Mouse (Mus musculus): Measurements from ENCODE around the gene U2af1. TPM values are rescaled to one million over a fixed set of nuclear protein-coding genes. Genes with fewer than 3 reads are reported as not detected.
"Not testable (repeated sequence)": the region's sequence is repeated elsewhere in the genome, so short reads cannot be mapped to it uniquely, and the experiment has no call there.

U2af1 gene
- polyA plus RNA-seq, 1 experiment from 2014 or later: 239 TPM

DNA sequence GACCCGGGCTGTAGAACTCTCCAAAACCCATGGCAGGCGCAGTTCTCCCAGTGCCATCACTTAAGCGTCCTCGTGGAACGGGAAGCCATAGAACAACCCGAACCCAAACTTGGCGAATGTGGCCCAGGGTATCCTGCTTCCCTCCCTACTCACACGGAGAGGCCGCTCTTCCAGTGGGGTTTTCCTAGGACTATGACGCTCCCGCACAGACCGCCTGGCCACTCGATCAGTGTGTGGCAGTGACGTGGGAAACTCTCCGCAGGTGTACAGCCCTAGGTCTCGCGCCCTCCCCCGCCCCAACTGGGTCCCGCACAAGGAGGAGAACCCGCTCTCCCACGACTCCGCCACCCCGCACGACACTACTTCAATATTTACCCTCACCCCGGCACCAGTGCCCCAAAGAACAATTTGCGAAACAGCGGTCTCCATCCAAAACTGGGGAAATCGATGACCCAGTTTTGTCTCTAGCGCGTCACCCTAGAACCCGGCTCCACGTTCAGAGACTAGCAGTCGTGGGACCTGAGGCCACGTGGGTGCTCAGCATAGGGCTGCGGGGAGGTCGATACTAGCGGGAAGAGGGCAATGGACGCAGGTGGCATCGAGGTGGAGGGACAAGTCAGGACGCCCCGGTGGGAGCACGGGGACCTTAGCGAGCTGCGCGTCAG is 22.3 kb downstream of the U2af1 start:
- Histone ChIP-seq H3K9ac (peak overlapping the region; percentile 70), H3K4me1 (replicated peaks) (peaks cover 24% of the 10 kb centered on the region), H3K27me3 (peaks cover 32% of the 10 kb centered on the region), H3K27ac (replicated peaks) (no peak overlapping the region), H3K36me3 (no peaks in the 10 kb centered on the region), H3K4me3 (peak overlapping the region; percentile 53), H3K4me2 (peak overlapping the region; percentile 95), H3K9me3 (no peaks in the 10 kb centered on the region)
- WGBS: 3% methylated on average over 45 of the region's 45 CpGs
- ATAC-seq (ENCODE audit: low read depth): peak; percentile 32; the same call in 1 of the 2 replicates

DNA sequence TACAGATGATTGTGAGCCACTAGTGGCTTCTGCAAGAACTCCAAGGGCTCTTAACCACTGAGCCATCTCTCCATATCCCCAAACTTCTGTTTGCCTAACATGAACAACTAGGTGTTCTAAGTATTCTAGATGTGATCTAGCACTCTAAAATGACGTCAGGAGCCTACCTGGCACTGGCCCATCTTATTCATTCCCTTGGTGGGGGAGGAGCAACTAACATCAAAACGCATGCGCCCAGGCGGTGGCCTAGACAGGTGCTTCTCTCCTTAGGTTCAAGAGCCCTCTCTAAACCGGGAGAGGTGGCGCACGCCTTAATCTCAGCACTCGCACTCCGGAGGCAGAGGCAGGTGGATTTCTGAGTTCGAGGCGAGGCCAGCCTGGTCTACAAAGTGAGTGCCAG is 22.9 kb downstream of the U2af1 start:
- 56% methylated on average over 11 of the region's 11 CpGs for WGBS
- H3K4me1 ChIP-seq (replicated peaks): peaks cover 24% of the 10 kb centered on the region
- no peak overlapping the region for H3K27ac ChIP-seq (replicated peaks)
- ATAC-seq (ENCODE audit: low read depth): no peak
- no peaks in the 10 kb centered on the region for H3K36me3 ChIP-seq
- no peaks in the 10 kb centered on the region for H3K9me3 ChIP-seq
- H3K4me2 ChIP-seq: peak overlapping the region; percentile 95
- no peak overlapping the region for H3K9ac ChIP-seq
- H3K27me3 ChIP-seq: peaks cover 32% of the 10 kb centered on the region
- H3K4me3 ChIP-seq: peak overlapping the region; percentile 53

DNA sequence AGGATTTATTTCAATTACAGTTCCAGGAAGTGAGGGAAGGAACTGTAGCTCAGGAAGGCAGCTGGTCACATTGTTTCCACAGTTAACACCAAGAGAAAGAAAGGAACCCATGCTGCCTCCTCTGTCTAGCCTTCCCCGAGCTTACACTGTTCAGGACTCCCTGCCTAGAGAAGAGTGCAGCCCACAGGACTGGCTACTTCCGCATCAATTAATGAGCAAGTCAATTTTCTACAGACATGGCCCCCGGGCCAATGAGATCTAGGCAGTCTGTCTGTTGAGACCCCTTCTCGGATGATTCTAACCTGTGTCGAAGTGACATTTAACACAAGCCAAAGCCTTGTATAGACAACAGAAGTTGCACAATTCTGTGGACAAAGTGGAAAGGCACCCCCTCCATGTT is 23.8 kb downstream of the U2af1 start:
- H3K27me3 ChIP-seq: peaks cover 32% of the 10 kb centered on the region
- no peak overlapping the region for H3K9ac ChIP-seq
- no peak for ATAC-seq (ENCODE audit: low read depth)
- H3K4me1 ChIP-seq (replicated peaks): peaks cover 24% of the 10 kb centered on the region
- no peak overlapping the region for H3K4me3 ChIP-seq
- WGBS: 72% methylated on average over 5 of the region's 5 CpGs
- no peak overlapping the region for H3K27ac ChIP-seq (replicated peaks)
- H3K4me2 ChIP-seq: no peak overlapping the region
- no peaks in the 10 kb centered on the region for H3K36me3 ChIP-seq
- H3K9me3 ChIP-seq: no peaks in the 10 kb centered on the region

DNA sequence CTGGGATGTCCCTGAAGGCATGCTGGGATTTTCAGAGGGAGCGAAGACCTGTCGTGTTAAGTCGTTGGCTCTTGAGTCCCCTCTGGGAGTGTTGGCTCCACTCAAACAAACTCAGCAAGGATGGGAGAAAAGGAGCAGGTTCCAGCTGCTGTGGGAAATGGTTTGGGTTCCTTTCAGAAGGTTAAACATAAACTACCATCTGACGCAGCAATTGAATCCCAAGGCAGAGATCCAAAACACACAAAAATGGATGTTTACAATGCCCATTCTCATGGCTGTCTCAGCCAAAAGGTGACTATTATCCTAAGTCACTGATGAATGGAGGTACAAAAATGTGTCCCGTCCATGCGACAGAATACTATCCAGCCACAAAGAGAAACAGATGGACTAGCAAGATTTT is 25.7 kb downstream of the U2af1 start:
- H3K4me2 ChIP-seq: no peak overlapping the region
- no peak overlapping the region for H3K9ac ChIP-seq
- no peak overlapping the region for H3K4me3 ChIP-seq
- ATAC-seq (ENCODE audit: low read depth): no peak
- H3K4me1 ChIP-seq (replicated peaks): peaks cover 23% of the 10 kb centered on the region
- H3K9me3 ChIP-seq: no peaks in the 10 kb centered on the region
- H3K27me3 ChIP-seq: peaks cover 31% of the 10 kb centered on the region
- no peak overlapping the region for H3K27ac ChIP-seq (replicated peaks)
- no peaks in the 10 kb centered on the region for H3K36me3 ChIP-seq
- 53% methylated on average over 6 of the region's 6 CpGs for WGBS

DNA sequence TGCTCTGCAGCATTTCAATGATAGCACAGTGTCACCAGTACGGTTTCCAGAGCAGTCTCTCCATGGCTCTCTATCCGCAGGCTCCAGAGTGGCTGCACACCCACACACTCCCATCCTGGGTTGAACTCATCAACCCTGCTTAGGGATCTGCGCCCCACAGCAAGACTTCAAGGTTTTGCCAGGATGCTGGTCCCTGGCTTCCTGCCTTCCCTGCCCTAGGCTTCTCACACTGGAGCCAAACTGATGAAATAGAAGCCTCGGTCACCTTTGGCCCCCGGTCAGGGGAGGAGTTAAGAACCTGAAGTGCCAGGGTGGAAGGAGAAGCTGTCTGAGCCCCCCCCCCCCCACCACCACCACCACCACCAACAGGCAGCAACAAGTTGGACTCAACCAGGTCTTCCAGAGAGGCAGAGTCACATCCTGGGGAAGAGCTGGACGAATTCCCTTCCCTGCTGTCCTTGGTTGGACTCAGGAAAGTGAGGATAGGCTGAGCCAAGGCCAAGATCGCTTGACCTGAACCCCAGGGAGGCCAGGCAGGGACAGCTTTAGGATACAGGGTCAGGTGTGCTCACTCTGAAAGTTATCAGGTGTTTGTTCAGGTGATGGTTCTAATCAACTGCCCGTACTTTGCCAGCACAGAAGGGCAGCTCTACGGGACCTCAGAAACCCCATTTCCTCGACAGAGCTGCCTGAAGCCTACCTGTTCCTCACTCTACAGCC is 27.5 kb downstream of the U2af1 start:
- H3K4me2 ChIP-seq: no peak overlapping the region
- H3K9me3 ChIP-seq: no peaks in the 10 kb centered on the region
- no peak overlapping the region for H3K4me3 ChIP-seq
- peaks cover 6% of the 10 kb centered on the region for H3K4me1 ChIP-seq (replicated peaks)
- no peak overlapping the region for H3K9ac ChIP-seq
- ATAC-seq (ENCODE audit: low read depth): no peak
- 85% methylated on average over 10 of the region's 10 CpGs for WGBS
- H3K27ac ChIP-seq (replicated peaks): no peak overlapping the region
- peaks cover 15% of the 10 kb centered on the region for H3K27me3 ChIP-seq
- no peaks in the 10 kb centered on the region for H3K36me3 ChIP-seq

DNA sequence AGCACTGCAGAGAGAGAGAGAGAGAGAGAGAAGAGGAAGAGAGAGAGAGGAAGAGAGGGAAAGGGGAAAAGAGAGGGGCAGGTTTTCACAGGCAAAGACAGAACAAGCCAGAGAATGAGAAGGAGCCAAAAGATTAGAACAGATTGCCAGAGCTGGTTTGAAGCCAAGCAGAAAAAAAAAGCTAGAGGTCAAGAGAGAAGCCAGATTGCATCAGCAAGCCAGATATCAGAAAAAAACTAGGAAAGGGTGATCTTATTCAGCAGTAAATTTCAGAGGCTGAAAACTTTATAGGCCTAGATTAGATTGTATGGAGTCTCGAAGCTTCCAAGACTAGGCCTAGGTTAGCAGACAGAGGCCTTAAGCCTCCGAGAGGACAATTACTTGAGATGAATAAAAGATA is 30.7 kb downstream of the U2af1 start:
- H3K4me3 ChIP-seq: no peak overlapping the region
- H3K27ac ChIP-seq (replicated peaks): no peak overlapping the region
- no peak overlapping the region for H3K9ac ChIP-seq
- no peaks in the 10 kb centered on the region for H3K36me3 ChIP-seq
- H3K9me3 ChIP-seq: no peaks in the 10 kb centered on the region
- H3K27me3 ChIP-seq: no peaks in the 10 kb centered on the region
- ATAC-seq (ENCODE audit: low read depth): no peak
- no peak overlapping the region for H3K4me2 ChIP-seq
- H3K4me1 ChIP-seq (replicated peaks): no peaks in the 10 kb centered on the region
- WGBS: 93% methylated on average over 2 of the region's 2 CpGs

DNA sequence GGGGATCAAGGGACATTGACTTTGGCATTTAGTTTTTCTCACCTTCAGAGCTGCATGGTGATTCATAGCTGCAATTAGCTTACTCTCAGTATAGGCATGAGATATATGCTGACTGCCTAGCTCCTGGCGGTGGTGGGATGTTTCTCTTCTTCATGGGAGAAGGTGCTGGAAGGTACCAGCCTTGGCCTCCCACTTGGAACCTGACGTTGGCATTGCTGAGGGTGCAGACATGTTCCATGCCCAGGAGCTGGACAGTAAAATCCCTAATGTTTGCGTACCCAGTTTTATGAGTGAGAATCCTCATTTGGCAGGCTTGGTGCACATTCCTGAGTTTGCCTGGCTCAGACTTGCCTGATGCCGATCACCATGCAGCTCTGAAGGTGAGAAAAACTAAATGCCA is 35.6 kb downstream of the U2af1 start:
- H3K36me3 ChIP-seq: no peaks in the 10 kb centered on the region
- H3K9ac ChIP-seq: no peak overlapping the region
- no peak for ATAC-seq (ENCODE audit: low read depth)
- H3K27me3 ChIP-seq: no peaks in the 10 kb centered on the region
- no peaks in the 10 kb centered on the region for H3K4me1 ChIP-seq (replicated peaks)
- no peak overlapping the region for H3K4me2 ChIP-seq
- no peaks in the 10 kb centered on the region for H3K9me3 ChIP-seq
- H3K27ac ChIP-seq (replicated peaks): no peak overlapping the region
- 94% methylated on average over 4 of the region's 4 CpGs for WGBS
- H3K4me3 ChIP-seq: no peak overlapping the region

DNA sequence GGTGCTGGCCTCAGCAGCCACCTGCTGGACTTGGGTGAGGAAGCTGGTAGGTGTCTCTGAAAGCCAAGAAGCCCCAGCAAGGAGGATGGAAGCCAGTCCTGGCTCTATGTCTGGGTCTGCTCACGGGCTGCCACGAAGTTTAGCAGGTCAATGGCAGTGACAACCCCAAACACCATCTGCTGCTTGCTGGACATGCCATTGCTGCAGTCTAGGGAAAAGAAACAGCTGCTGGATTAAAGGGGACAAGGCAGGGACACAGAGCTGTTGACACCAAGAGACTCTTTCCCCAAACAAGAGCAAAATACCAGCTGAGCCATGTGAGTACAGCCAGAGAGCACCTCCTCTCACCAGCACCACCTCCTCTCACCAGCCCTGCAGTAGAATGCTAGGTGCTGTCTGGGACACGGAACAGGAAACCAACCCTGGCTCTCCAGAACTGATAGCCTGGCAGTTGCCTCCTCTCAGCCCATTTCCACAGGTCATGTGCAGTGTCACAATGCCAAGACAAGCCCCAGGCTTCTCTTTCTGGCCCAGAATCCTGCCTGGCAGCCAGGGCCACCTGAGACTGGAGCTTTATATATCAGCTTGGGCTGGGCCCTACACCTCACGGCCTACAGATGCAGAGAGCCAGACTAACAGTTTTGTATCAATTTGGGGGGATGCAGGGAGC is 45.5 kb downstream of the U2af1 start:
- Histone ChIP-seq H3K4me3 (no peak overlapping the region), H3K9me3 (no peaks in the 10 kb centered on the region), H3K4me2 (no peak overlapping the region), H3K27me3 (no peaks in the 10 kb centered on the region), H3K9ac (no peak overlapping the region), H3K36me3 (peaks cover 9% of the 10 kb centered on the region), H3K4me1 (replicated peaks) (no peaks in the 10 kb centered on the region), H3K27ac (replicated peaks) (no peak overlapping the region)
- 89% methylated on average over 4 of the region's 4 CpGs for WGBS
- ATAC-seq (ENCODE audit: low read depth): no peak

DNA sequence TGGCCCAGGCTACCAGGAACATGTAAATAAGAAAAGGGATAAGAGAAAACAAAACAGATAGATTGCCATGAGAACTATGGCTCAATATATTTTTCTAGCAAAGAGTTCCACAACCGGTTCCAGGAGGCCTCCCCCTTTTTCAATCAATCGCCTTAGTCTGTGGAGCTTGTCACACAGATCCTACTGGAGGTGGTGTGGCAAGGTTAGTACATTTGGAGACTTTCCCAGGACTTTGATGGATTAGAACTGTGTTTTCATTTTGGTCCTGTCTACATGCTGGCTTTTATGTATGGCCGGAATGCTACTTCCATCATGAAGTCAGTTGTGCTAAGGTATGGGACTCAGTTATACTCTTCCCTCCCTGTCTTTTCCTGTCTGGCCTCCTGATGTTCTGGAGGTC is 48.8 kb downstream of the U2af1 start:
- Histone ChIP-seq H3K4me2 (no peak overlapping the region), H3K27ac (replicated peaks) (no peak overlapping the region), H3K36me3 (peaks cover 36% of the 10 kb centered on the region), H3K4me3 (no peak overlapping the region), H3K9me3 (no peaks in the 10 kb centered on the region), H3K27me3 (no peaks in the 10 kb centered on the region), H3K9ac (no peak overlapping the region), H3K4me1 (replicated peaks) (no peaks in the 10 kb centered on the region)
- ATAC-seq (ENCODE audit: low read depth): no peak
- WGBS: 93% methylated on average over 3 of the region's 3 CpGs

DNA sequence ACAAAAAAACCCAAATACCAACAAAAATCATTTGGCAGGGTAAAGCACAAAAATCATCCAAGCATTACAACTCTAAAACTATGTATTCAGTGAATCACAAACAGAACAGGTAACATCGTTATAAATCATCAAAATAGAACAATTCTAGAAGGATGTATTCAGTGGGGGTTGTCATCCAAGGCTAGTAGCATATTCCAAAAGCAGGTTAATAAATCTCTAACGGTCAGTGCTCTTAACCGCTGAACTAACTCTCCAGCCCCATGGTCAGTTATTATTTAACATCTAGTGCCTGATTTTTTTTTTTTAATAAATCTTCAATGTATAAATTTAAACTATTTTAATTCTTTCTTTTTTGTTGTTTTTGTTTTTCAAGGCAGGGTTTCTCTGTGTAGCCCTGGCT is 49.5 kb downstream of the U2af1 start:
- not testable (repeated sequence) for H3K4me3 ChIP-seq; H3K9ac ChIP-seq; ATAC-seq (ENCODE audit: low read depth); H3K27me3 ChIP-seq; H3K4me2 ChIP-seq; H3K27ac ChIP-seq (replicated peaks); H3K4me1 ChIP-seq (replicated peaks); H3K9me3 ChIP-seq
- peaks cover 43% of the 10 kb centered on the region for H3K36me3 ChIP-seq
- WGBS: 94% methylated on average over 3 of the region's 3 CpGs

DNA sequence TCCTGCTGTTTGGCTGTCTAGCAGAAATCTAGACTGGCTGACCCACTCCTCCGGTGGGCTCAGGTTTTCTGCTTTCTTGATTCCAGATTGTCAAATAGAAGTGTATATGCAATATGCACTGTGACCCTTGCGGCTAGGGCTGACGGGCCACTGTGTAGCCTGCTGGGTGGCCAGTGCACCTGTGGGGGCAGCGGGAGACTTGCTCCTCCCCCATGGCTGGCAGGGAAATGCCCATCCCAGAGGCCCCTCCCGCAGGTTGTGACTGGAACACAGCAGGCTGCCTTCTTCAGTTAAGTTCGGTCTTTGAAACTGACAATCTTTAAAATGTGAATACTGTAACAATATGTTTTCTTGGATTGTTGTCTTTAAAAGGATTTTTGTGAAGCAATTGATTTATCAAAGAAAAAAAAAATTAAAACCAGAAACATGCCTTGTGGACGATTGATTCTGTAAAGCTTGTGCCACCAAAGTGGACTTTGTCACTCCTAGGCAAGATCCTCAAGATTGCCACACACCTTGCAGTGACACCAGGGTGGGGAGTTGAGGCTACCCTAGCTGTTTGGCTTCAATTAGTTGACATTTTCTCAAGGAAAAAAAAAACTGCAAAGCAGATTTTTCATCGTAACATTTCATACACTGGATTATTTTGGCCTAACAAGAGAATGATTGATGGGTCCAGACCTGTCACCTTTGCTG is 51.3 kb downstream of the U2af1 start:
- H3K27me3 ChIP-seq: no peaks in the 10 kb centered on the region
- H3K4me1 ChIP-seq (replicated peaks): no peaks in the 10 kb centered on the region
- no peak overlapping the region for H3K4me2 ChIP-seq
- H3K4me3 ChIP-seq: no peak overlapping the region
- H3K9ac ChIP-seq: no peak overlapping the region
- ATAC-seq (ENCODE audit: low read depth): no peak
- WGBS: 78% methylated on average over 8 of the region's 8 CpGs
- no peaks in the 10 kb centered on the region for H3K9me3 ChIP-seq
- H3K36me3 ChIP-seq: peaks cover 61% of the 10 kb centered on the region
- H3K27ac ChIP-seq (replicated peaks): no peak overlapping the region

DNA sequence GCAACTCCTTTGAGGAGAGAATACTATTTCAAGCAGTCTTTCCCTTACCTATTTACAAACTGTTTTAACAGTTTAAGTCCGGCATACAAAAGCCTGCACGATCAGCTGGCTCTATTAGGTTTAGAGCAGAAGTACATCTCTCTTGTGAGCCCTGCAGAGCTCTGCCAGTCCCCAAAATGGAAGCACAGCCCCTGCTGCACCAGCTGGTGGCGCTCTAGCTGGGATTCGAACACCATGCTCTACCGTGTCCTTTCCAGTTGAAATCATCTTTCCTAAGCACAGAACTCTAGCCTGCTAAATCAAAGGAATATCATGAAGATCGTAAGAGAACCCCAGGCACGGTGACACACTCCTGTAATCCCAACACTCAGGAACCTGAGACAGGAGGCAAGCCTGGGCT is 52.3 kb downstream of the U2af1 start:
- Histone ChIP-seq H3K4me2 (no peak overlapping the region), H3K27ac (replicated peaks) (no peak overlapping the region), H3K4me3 (no peak overlapping the region), H3K9me3 (no peaks in the 10 kb centered on the region), H3K9ac (no peak overlapping the region), H3K36me3 (peaks cover 70% of the 10 kb centered on the region), H3K27me3 (no peaks in the 10 kb centered on the region), H3K4me1 (replicated peaks) (no peaks in the 10 kb centered on the region)
- 85% methylated on average over 7 of the region's 7 CpGs for WGBS
- ATAC-seq (ENCODE audit: low read depth): no peak

All from neural tube, embryonic 13.5 days (tissue).